Mouse (Mus musculus) hindbrain, postnatal 0 days (tissue): ENCODE measurements around the gene Ror1. TPM values are rescaled to one million over a fixed set of nuclear protein-coding genes. Genes with fewer than 3 reads are reported as not detected.

Experiments
- ATAC-seq: fragments of 200-750 bp; cut with Nextera tagmentation; 2 replicates; pipeline ENCODE4 v1.8.0; 2017; ENCODE audit warnings: mild to moderate bottlenecking, moderate TSS enrichment, moderate library complexity
- DNase-seq: peaks from one replicate; pipeline ENCODE4 v3.0.0-alpha.2; 2015; ENCODE audit warnings: low spot score
- H3K27ac ChIP-seq: fragments of 300-500 bp; sonication (generic); 2 replicates; pipeline ENCODE4 v1.5.1; 2014; ENCODE audit warnings: mild to moderate bottlenecking
- H3K27me3 ChIP-seq: fragments of 300-500 bp; sonication (generic); 2 replicates; pipeline ENCODE4 v1.6.1; 2014; ENCODE audit warnings: low read length, mixed read lengths; ENCODE audit not compliant: insufficient read depth
- H3K36me3 ChIP-seq: fragments of 300-500 bp; sonication (generic); 2 replicates; pipeline ENCODE4 v1.6.1; 2014; ENCODE audit warnings: low read length, mixed read lengths; ENCODE audit not compliant: insufficient read depth
- H3K4me1 ChIP-seq: fragments of 300-500 bp; sonication (generic); 2 replicates; pipeline ENCODE4 v1.6.1; 2014; ENCODE audit warnings: antibody characterized with exemption, low read length, mixed read lengths; ENCODE audit not compliant: insufficient read depth
- H3K4me2 ChIP-seq: fragments of 300-500 bp; sonication (generic); 2 replicates; pipeline ENCODE4 v1.6.1; 2014; ENCODE audit warnings: low read depth, mild to moderate bottlenecking, low read length, moderate library complexity, mixed read lengths
- H3K4me3 ChIP-seq: fragments of 300-500 bp; sonication (generic); 2 replicates; pipeline ENCODE4 v1.5.1; 2014; ENCODE audit warnings: low read length
- H3K9ac ChIP-seq: fragments of 300-500 bp; sonication (generic); replicated peaks from 2 replicates; pipeline ENCODE4 v1.6.1; 2014; ENCODE audit warnings: mild to moderate bottlenecking, low read length, moderate library complexity, mixed read lengths
- H3K9me3 ChIP-seq: fragments of 300-500 bp; sonication (generic); 2 replicates; pipeline ENCODE4 v1.6.1; 2016; ENCODE audit warnings: low read length, mixed read lengths
- CTCF ChIP-seq: IDR thresholded peaks from 2 replicates; pipeline ENCODE4 v1.5.1; 2016; ENCODE audit warnings: antibody characterized with exemption, control low read depth, low read depth
- WGBS: fragments of 180-500 bp; shearing (Covaris S2); extraction: QIAGEN DNeasy Blood & Tissue Kit; methylation state at CpG from one replicate; pipeline ENCODE4 v1.1.7; 2014; 5-methylcytosine and 5-hydroxymethylcytosine counted together
- polyA plus RNA-seq: library from polyadenylated mRNA; unstranded; fragments of >200 nt; fragmentation: Nextera tagmentation; extraction: Ambion mirVana; gene quantifications from 2 replicates; pipeline ENCODE4 v1.2.1, GENCODE M21; 2015
- total RNA-seq: library from RNA; depleted of rRNA; stranded (reverse); fragments of >200 nt; gene quantifications from 2 replicates; pipeline ENCODE4 v1.2.3, GENCODE M21; 2014; rRNA removed

Ror1 gene
- total and polyA plus RNA-seq, 2 experiments from 2014 or later, result 2.0 to 5.8 TPM

GRCm38 (mm10) chr4:100436169-100436547 is 340.6 kb downstream of the Ror1 start:
- H3K4me1 ChIP-seq, result no peaks in the 10 kb centered on the region
- H3K4me2 ChIP-seq, result no peak overlapping the region
- WGBS, result 88% methylated on average over 4 of the region's 4 CpGs
- peaks cover 4% of the 10 kb centered on the region; the same call in 1 of the 2 replicates for H3K9me3 ChIP-seq
- no peaks in the 10 kb centered on the region for H3K36me3 ChIP-seq
- H3K4me3 ChIP-seq, result no peak overlapping the region
- TF ChIP-seq CTCF, result no peak
- H3K27me3 ChIP-seq, result no peaks in the 10 kb centered on the region
- no peak overlapping the region for H3K27ac ChIP-seq
- ATAC-seq (no peak), DNase-seq (no peak)
- H3K9ac ChIP-seq, result no peak overlapping the region

DNA sequence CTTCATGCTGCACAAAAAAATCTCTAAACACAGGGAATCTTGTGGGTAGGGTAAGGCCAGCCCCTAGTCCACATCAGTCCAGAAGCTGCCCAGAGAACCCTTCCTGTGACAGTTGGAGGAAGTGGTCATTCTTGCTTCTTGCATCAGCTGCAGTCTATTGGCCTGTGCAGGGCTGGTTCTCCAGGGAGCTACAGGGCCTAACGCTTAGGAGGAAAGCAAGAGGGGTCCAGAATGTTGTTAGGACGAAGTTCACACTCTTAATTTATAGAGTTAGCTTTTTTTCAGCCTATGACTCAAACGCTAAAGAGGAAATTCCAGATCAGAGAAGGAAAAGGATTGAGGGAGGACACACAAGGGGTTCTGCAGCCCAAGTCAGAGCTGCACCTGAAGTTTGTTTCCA is 351.3 kb downstream of the Ror1 start:
- Histone ChIP-seq H3K27me3 (no peaks in the 10 kb centered on the region), H3K4me3 (no peak overlapping the region), H3K27ac (no peak overlapping the region), H3K4me2 (no peak overlapping the region), H3K9ac (no peak overlapping the region), H3K4me1 (no peaks in the 10 kb centered on the region), H3K36me3 (no peaks in the 10 kb centered on the region), H3K9me3 (0 out of 2 replicates have a peak, but pooled peaks cover under 1% of the 10 kb centered on the region)
- DNase-seq (no peak), ATAC-seq (no peak)
- 64% methylated on average over 3 of the region's 3 CpGs for whole genome bisulfite sequencing
- no peak for TF ChIP-seq CTCF

DNA sequence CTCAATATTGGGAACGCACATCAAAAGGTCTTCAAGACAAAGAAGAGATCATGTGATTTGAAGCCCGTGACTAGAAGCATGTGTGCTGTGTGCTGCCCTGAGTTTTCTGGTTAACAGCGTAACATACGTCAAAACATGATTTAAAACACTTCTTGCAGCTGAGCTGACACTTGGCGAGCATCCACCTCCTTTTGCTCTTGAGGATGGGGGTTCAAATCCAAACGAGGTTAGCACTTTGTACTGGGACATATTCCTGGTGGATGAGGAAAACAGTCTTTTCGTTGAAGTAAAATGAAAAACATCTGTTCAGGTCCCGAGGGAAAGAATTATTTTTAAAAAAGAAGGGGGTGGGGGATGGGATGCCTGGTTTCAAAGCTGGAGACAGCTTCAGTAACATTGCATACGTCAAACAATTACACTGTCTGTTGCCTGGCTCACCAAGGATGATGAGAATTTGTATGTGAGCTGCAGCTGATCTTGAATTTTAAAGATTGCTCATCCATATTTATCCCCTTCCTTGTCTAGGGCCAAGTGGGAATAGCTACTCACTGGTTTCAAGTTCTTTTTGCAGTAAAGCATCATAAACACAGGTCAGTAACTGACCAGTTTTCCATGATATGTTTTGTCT is 367.0 kb downstream of the Ror1 start:
- Histone ChIP-seq H3K4me1 (no peaks in the 10 kb centered on the region), H3K27me3 (no peaks in the 10 kb centered on the region), H3K4me2 (no peak overlapping the region), H3K4me3 (no peak overlapping the region), H3K36me3 (no peaks in the 10 kb centered on the region), H3K27ac (no peak overlapping the region), H3K9ac (no peak overlapping the region), H3K9me3 (no peaks in the 10 kb centered on the region)
- TF ChIP-seq CTCF, result no peak
- WGBS, result 54% methylated on average over 9 of the region's 9 CpGs
- ATAC-seq (no peak), DNase-seq (no peak)

GRCm38 (mm10) chr4:100478592-100479321 is 383.2 kb downstream of the Ror1 start, which contains the start of gene Ube2u:
Ube2u (plus strand) TSS chr4:100478849.
- Histone ChIP-seq H3K9ac (no peak within 1 kb of the TSS), H3K4me2 (peak within 1 kb of the TSS; percentile 47), H3K36me3 (no peaks in the 10 kb centered on the region), H3K27me3 (no peaks in the 10 kb centered on the region), H3K4me1 (0 out of 2 replicates have a peak, but pooled peaks cover 4% of the 10 kb centered on the region), H3K9me3 (no peaks in the 10 kb centered on the region), H3K27ac (no peak within 1 kb of the TSS), H3K4me3 (peak within 1 kb of the TSS; percentile 10; the same call in 1 of the 2 replicates)
- WGBS, result 23% methylated on average over 15 of the region's 15 CpGs
- TF ChIP-seq CTCF, result no peak
- DNase-seq (peak; percentile 83), ATAC-seq (peak; percentile 94)

GRCm38 (mm10) chr4:100488447-100488846 is 392.9 kb downstream of the Ror1 start:
- WGBS, result 94% methylated on average over 3 of the region's 3 CpGs
- H3K9ac ChIP-seq, result no peak overlapping the region

More at GRCm38 (mm10) chr4:100488447-100488846, 392.9 kb downstream of the Ror1 start:
- DNase-seq (no peak), ATAC-seq (no peak)
- TF ChIP-seq CTCF, result no peak
- Histone ChIP-seq H3K27ac (no peak overlapping the region), H3K4me2 (no peak overlapping the region), H3K4me1 (no peaks in the 10 kb centered on the region), H3K36me3 (no peaks in the 10 kb centered on the region), H3K4me3 (no peak overlapping the region), H3K27me3 (no peaks in the 10 kb centered on the region), H3K9me3 (no peaks in the 10 kb centered on the region)

Other genes with a start within 250 kb of the Ror1 start
- 124 and 125 TPM in 2 replicates for gene Pgm1, start 166.4 kb upstream of the Ror1 start, total RNA-seq
- gene Pgm1, start 166.4 kb upstream of the Ror1 start, polyA plus RNA-seq, result 125 and 128 TPM in 2 replicates
- 1.8 and 2.8 TPM in 2 replicates for gene Itgb3bp, start 166.0 kb upstream of the Ror1 start, total RNA-seq
- 12.7 and 13.9 TPM in 2 replicates for gene Itgb3bp, start 166.0 kb upstream of the Ror1 start, polyA plus RNA-seq